Mouse (Mus musculus) ES-E14 (cell line): ENCODE measurements around the gene Nme9. TPM values are rescaled to one million over a fixed set of nuclear protein-coding genes. Genes with fewer than 3 reads are reported as not detected.

Experiments used
- DNase-seq: peaks from one replicate; pipeline ENCODE4 v3.0.0-alpha.2; 2013; ENCODE audit warnings: low read depth, low spot score
- H3K27ac ChIP-seq: 2 replicates; pipeline ENCODE4 v1.5.1; 2012; ENCODE audit warnings: low read depth, mild to moderate bottlenecking, low read length, moderate library complexity, mixed read lengths; ENCODE audit not compliant: poor library complexity, insufficient read depth, severe bottlenecking
- H3K36me3 ChIP-seq: 2 replicates; pipeline ENCODE4 v1.6.1; 2012; ENCODE audit warnings: mild to moderate bottlenecking, low read length, moderate library complexity, mixed read lengths; ENCODE audit not compliant: control insufficient read depth, poor library complexity, insufficient read depth, severe bottlenecking
- H3K4me1 ChIP-seq, 2 experiments: fragments of 150-350 bp in 1 of 2; sonication (generic) in 1 of 2; 2 replicates each; pipeline ENCODE4 v1.6.1; 2012; ENCODE audit warnings: low read length in 2 of 2, mild to moderate bottlenecking in 1 of 2, mixed read lengths in 1 of 2; ENCODE audit not compliant: control insufficient read depth in 2 of 2, insufficient read depth in 2 of 2, poor library complexity in 1 of 2
- H3K4me3 ChIP-seq, 2 experiments: fragments of 150-350 bp in 1 of 2; sonication (generic) in 1 of 2; 2 replicates each; pipeline ENCODE4 v1.5.1; 2012; ENCODE audit warnings: low read length in 2 of 2, low read depth in 1 of 2, mild to moderate bottlenecking in 1 of 2, mixed read lengths in 1 of 2; ENCODE audit not compliant: insufficient read depth in 1 of 2, poor library complexity in 1 of 2, severe bottlenecking in 1 of 2
- H3K9ac ChIP-seq: 2 replicates; pipeline ENCODE4 v1.6.1; 2012; ENCODE audit warnings: low read depth, mild to moderate bottlenecking, low read length, mixed read lengths; ENCODE audit not compliant: poor library complexity, insufficient read depth, severe bottlenecking
- H3K9me3 ChIP-seq: fragments of 150-350 bp; sonication (generic); 2 replicates; pipeline ENCODE4 v1.6.1; 2012; ENCODE audit warnings: low read depth, mild to moderate bottlenecking, low read length; ENCODE audit not compliant: control insufficient read depth, insufficient read depth
- CHD2 ChIP-seq: IDR thresholded peaks from 2 replicates; pipeline ENCODE4 v1.6.1; 2014; ENCODE audit warnings: mild to moderate bottlenecking, low read depth, low read length, inconsistent platforms
- HCFC1 ChIP-seq: IDR thresholded peaks from 2 replicates; pipeline ENCODE4 v1.6.1; 2012; ENCODE audit warnings: low read length, inconsistent platforms, borderline replicate concordance; ENCODE audit not compliant: insufficient read depth
- MAFK ChIP-seq: IDR thresholded peaks from 2 replicates; pipeline ENCODE4 v1.6.1; 2014; ENCODE audit warnings: mild to moderate bottlenecking, low read depth, low read length, inconsistent platforms; ENCODE audit not compliant: insufficient read depth
- ZC3H11A ChIP-seq: IDR thresholded peaks from 2 replicates; pipeline ENCODE4 v1.6.1; 2012; ENCODE audit warnings: low read depth, mild to moderate bottlenecking, inconsistent platforms, low read length, borderline replicate concordance
- ZNF384 ChIP-seq: IDR thresholded peaks from 2 replicates; pipeline ENCODE4 v1.6.1; 2012; ENCODE audit warnings: low read depth, low read length, inconsistent platforms
- in situ Hi-C, 2 experiments: fragments of 600-800 bp; cut with MboI; formaldehyde crosslinking; loops; one replicate each; pipeline ENCODE4 v1.15.1; 2025; ENCODE audit warnings: low sequenced_read_pairs in 2 of 2, inconsistent platforms in 1 of 2; ENCODE audit not compliant: unreplicated experiment in 2 of 2
- total RNA-seq: library from RNA; depleted of rRNA; stranded (reverse); fragments of 300-350 nt; gene quantifications from 2 replicates; pipeline ENCODE4 v1.2.3, GENCODE M21; 2012

Gene Nme9
- total RNA-seq, 1 experiment, result not detected

GRCm38 (mm10) chr9:99417288-99417846, 33.9 kb upstream of the Nme9 start:
- peaks cover 30 to 42% of the 10 kb centered on the region in 2 experiments for H3K4me1 ChIP-seq
- no peak for DNase-seq
- H3K9me3 ChIP-seq, result no peaks in the 10 kb centered on the region
- H3K27ac ChIP-seq, result peak overlapping the region; percentile 69
- no peak overlapping the region for H3K4me3 ChIP-seq
- H3K9ac ChIP-seq, result peak overlapping the region; percentile 17; the same call in 1 of the 2 replicates
- TF ChIP-seq ZNF384, result no peak
- no peak for TF ChIP-seq ZC3H11A
- TF ChIP-seq HCFC1, result no peak
- TF ChIP-seq MAFK, result no peak
- TF ChIP-seq CHD2, result no peak
- in situ Hi-C loops, result no loop called here
- H3K36me3 ChIP-seq, result no peaks in the 10 kb centered on the region

GRCm38 (mm10) chr9:99418377-99418776, 32.9 kb upstream of the Nme9 start:
- Histone ChIP-seq H3K9ac (peak overlapping the region; percentile 57; the same call in 1 of the 2 replicates), H3K36me3 (no peaks in the 10 kb centered on the region), H3K4me1 (peaks cover 32 to 46% of the 10 kb centered on the region in 2 experiments), H3K27ac (peak overlapping the region; percentile 69), H3K4me3 (peak overlapping the region in 1 of 2 experiments; percentile 51; a peak in 2 of 4 replicates), H3K9me3 (no peaks in the 10 kb centered on the region)
- DNase-seq, result no peak
- in situ Hi-C loops, result no loop called here
- TF ChIP-seq ZNF384 (no peak), ZC3H11A (no peak), HCFC1 (no peak), CHD2 (no peak), MAFK (no peak)

DNA sequence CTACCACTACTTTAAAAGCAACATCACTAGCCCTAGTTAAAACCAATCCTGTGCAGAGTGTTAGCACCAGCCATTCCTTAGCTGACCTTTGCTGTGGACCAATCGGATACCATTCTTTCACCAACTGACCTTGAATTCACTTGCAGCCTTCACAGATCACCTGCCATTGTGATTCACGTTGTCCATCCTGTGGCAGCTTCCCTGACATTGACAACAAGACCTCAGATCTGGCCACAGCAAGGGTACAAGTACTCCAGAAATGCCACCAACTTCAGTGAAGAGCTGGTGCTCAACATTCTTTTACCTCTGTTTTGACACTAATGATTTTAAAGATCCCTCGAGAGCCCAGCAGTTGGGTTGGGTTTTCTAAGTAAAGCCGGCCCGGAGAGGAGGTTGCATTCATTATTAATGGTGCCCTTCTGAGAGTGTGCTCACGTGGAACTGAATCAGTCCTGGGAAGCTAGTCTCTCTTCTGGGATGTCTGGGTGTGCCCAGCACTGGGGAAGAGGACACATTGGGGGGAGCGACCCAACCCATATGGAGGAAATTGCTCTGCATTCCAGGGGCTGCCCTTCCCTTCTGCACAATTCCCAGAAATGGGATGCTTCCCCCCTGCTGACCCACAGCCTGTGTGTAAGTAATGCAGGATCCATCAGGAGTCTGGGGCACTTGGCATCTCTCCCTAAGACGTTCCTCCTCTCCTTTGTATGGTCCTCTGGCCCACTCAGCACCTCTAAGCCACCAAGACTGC, 31.1 kb upstream of the Nme9 start:
- Histone ChIP-seq H3K4me3 (peak overlapping the region; percentile 20 to 31), H3K4me1 (peaks cover 30 to 56% of the 10 kb centered on the region in 2 experiments), H3K9ac (peak overlapping the region; percentile 61; the same call in 1 of the 2 replicates), H3K9me3 (no peaks in the 10 kb centered on the region), H3K36me3 (no peaks in the 10 kb centered on the region), H3K27ac (peak overlapping the region; percentile 82)
- peak; percentile 69 for DNase-seq
- TF ChIP-seq CHD2 (no peak; the same call in 1 of the 2 replicates), HCFC1 (0 out of 2 replicates have a peak, but pooled peaks have one; percentile 22)
- in situ Hi-C loops, result no loop called here

DNA sequence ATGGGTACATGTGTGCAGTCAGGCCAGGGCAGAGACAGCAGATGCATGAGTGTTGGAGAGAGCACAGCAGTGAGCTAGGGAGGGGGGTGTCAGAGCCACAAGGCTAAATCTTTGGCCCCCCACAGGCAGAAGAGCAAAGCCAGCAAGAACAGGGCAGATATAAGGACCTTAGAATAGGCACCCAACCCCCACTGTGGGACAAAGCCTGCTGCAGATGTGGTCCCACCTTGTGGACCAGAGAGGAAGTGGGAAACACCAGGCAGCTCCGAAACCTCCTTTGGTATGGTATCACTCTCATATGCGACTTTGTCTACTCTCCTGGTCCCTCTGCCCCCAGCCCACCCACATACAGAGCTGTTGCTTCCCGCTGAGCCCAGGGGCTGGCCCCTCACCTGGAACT, 29.4 kb upstream of the Nme9 start:
- H3K36me3 ChIP-seq, result no peaks in the 10 kb centered on the region
- no peak for DNase-seq
- H3K9me3 ChIP-seq, result no peaks in the 10 kb centered on the region
- in situ Hi-C loops, result no loop called here
- peak overlapping the region; percentile 8; the same call in 1 of the 2 replicates for H3K9ac ChIP-seq
- peak overlapping the region; percentile 40; the same call in 1 of the 2 replicates for H3K27ac ChIP-seq
- H3K4me1 ChIP-seq, result peaks cover 22 to 58% of the 10 kb centered on the region in 2 experiments
- TF ChIP-seq ZC3H11A (no peak), HCFC1 (no peak), CHD2 (no peak), MAFK (no peak), ZNF384 (no peak)
- no peak overlapping the region for H3K4me3 ChIP-seq
